Mouse (Mus musculus) kidney, adult 2 months (tissue): ENCODE results near the gene Aes. TPM values are rescaled to one million over a fixed set of nuclear protein-coding genes. Genes with fewer than 3 reads are reported as not detected.
A peak's percentile ranks its signal among the peaks of the same experiment; 100 is the strongest.

Source experiments
- DNase-seq: peaks from one replicate; pipeline ENCODE4 v3.0.0; 2021
- H3K27ac ChIP-seq: fragments of 200-500 bp; 2 replicates; pipeline ENCODE4 v1.5.1; 2012; ENCODE audit warnings: low read depth, low read length, control low read depth, inconsistent platforms; ENCODE audit not compliant: insufficient read depth
- H3K27me3 ChIP-seq: fragments of 200-500 bp; replicated peaks from 2 replicates; pipeline ENCODE4 v1.6.1; 2012; ENCODE audit warnings: mild to moderate bottlenecking, moderate library complexity, low read length, inconsistent platforms; ENCODE audit not compliant: control insufficient read depth, insufficient read depth
- H3K36me3 ChIP-seq: fragments of 200-500 bp; 2 replicates; pipeline ENCODE4 v1.6.1; 2012; ENCODE audit warnings: mild to moderate bottlenecking, moderate library complexity, low read length, inconsistent platforms; ENCODE audit not compliant: control insufficient read depth, insufficient read depth
- H3K4me1 ChIP-seq: fragments of 200-500 bp; 2 replicates; pipeline ENCODE4 v1.6.1; 2011; ENCODE audit warnings: low read length; ENCODE audit not compliant: control insufficient read depth, insufficient read depth
- H3K4me3 ChIP-seq: fragments of 200-500 bp; 2 replicates; pipeline ENCODE4 v1.5.1; 2011; ENCODE audit warnings: mild to moderate bottlenecking, low read depth, low read length, control low read depth; ENCODE audit not compliant: insufficient read depth
- CTCF ChIP-seq: fragments of 200-500 bp; conservative IDR thresholded peaks from 2 replicates; pipeline ENCODE4 v1.5.1; 2011; ENCODE audit warnings: low read depth, mild to moderate bottlenecking, control low read depth, low read length, moderate library complexity, mixed read lengths; ENCODE audit not compliant: insufficient read depth, insufficient read length
- POLR2A ChIP-seq: fragments of 200-500 bp; IDR thresholded peaks from one replicate; pipeline ENCODE4 v1.6.1; 2011; ENCODE audit warnings: low read depth, low read length, control low read depth
- WGBS: fragments of 180-500 bp; shearing (Covaris S2); methylation state at CpG from one replicate; pipeline ENCODE4 v1.1.7; 2018; 5-methylcytosine and 5-hydroxymethylcytosine counted together
- polyA plus RNA-seq: library from polyadenylated mRNA; depleted of rRNA; stranded (reverse); fragments of >200 nt; gene quantifications from 2 replicates; pipeline ENCODE4 v1.2.3, GENCODE M21; 2012; rRNA removed

Gene Aes
- 2,250 and 2,535 TPM in 2 replicates for polyA plus RNA-seq

DNA sequence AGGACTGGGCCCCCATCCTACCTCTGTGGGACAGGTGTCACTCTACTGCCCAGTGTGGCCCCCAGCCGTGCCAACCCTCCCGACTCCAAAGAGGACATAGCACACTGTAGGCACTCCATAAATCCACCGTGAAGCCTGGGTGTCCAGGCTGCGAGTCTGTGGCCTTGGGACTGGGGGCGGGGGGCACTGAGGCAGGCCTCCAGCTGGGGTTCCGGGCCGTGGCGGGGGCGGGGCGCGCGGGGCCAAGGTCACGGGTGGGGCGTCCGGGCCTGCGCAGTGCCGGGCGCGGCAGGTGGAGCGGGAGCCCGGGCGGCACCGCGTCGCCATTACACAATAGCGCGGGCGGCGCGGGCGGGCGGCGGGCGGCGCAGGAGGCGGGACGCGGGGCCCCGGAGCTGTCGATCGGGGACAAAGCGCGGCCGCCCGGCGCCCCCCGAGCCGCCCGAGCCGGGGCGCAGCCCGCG is at the start of gene Aes:
Aes (plus strand) TSS at position 326 of the 464 bp plus-strand sequence.
- H3K27me3 ChIP-seq = no peaks in the 10 kb centered on the region
- H3K36me3 ChIP-seq = no peaks in the 10 kb centered on the region
- H3K4me1 ChIP-seq = peaks cover 19% of the 10 kb centered on the region
- WGBS = 1% methylated on average over 44 of the region's 53 CpGs
- TF ChIP-seq POLR2A = no peak
- TF ChIP-seq CTCF = no peak
- peak; percentile 90 for DNase-seq
- H3K27ac ChIP-seq = peak within 1 kb of the TSS; percentile 100
- H3K4me3 ChIP-seq = peak within 1 kb of the TSS; percentile 100

DNA sequence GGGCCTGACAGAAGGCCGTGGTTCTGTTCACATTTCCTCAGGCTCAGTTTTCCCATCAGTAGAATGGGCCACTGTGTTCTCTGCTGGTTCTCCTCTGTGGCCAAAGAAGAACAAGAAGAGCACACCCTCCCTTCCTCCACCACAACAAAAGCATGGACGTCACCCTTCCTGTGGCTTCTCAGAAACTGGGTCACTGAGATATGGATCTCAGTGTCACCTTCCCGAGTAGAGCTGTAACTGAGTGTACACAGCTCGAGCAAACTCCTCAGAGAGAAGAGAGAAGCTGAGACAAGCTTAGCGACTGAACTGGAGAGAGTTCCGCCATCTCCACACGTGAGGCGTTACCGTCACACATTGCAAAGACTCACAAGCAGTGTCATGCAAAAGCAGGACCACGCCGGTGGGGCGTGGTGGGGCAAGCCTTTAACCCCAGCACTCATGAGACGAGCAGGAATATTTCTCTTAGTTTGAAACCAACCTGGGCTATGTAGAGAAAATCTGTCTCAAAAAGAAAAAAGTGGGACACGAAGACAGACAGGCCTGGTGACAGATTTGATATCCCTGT is 49.0 kb upstream of the Aes start:
- Histone ChIP-seq H3K27ac (no peak overlapping the region), H3K4me1 (no peaks in the 10 kb centered on the region), H3K27me3 (no peaks in the 10 kb centered on the region), H3K36me3 (no peaks in the 10 kb centered on the region), H3K4me3 (no peak overlapping the region)
- no peak for DNase-seq
- WGBS = 75% methylated on average over 14 of the region's 14 CpGs
- no peak for TF ChIP-seq CTCF
- no peak for TF ChIP-seq POLR2A

DNA sequence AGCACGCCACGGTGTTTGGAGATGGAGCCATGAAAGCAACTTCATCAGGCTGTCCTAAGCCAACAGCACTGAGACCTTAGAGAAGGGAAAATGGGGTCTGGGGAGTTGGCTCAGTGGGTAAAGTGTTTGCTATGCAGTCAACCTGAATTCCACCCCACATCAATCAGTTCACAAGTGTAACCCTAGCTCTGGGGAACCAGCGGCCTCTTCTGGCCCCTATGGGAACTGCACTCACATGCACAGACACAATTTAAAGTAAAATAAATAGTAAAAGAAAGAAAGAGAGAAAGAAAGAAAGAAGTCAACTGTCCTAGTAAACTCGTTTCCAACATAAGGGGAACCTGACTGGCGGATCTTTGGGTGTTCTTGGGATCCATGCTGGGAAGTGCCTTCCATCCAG is 45.5 kb upstream of the Aes start:
- TF ChIP-seq CTCF = no peak
- TF ChIP-seq POLR2A = no peak
- Histone ChIP-seq H3K27me3 (no peaks in the 10 kb centered on the region), H3K36me3 (no peaks in the 10 kb centered on the region), H3K4me3 (no peak overlapping the region), H3K27ac (no peak overlapping the region), H3K4me1 (no peaks in the 10 kb centered on the region)
- WGBS = 91% methylated on average over 5 of the region's 5 CpGs
- no peak for DNase-seq

DNA sequence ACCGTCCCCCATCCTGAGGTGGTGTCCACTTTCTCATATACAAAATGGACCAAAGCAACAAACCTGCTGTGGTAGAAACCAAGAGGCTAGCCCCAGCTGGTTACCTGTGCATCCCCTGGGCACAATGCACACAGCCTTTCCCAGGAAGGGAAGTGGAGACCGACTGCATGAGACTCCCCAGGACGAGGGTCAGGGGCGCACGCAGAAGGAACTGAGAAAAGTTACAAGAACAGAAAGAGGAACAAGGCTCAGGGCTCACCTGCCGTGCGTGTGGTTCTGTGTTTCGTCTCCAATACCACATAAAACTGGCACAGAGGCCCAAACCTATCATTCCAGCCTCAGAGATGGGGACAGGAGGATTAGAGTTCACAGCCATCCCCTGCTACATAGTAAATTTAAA is 42.1 kb upstream of the Aes start:
- Histone ChIP-seq H3K27me3 (no peaks in the 10 kb centered on the region), H3K27ac (no peak overlapping the region), H3K4me1 (no peaks in the 10 kb centered on the region), H3K36me3 (no peaks in the 10 kb centered on the region), H3K4me3 (no peak overlapping the region)
- TF ChIP-seq POLR2A (no peak), CTCF (no peak)
- no peak for DNase-seq
- WGBS = 77% methylated on average over 8 of the region's 8 CpGs

DNA sequence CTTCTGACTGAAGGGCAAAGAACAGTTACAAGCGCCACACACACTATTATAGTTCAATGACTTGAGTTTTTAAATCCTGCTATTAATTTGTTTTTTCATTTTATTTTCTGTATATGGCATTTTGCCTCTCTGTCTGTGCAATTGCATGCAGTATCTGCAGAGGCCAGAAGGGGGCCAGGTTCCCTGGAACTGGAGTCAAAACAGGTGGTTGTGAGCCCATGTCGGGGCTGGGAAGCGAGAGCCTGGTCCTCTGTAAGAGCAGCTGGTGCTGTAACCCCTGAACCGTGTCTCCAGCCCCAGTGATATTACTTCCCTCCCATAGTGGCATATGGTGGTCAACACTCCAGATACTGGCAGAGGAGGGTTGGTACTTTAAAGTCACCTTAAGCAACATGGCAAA is 40.7 kb upstream of the Aes start:
- DNase-seq = peak; percentile 77
- peak; percentile 79 for TF ChIP-seq CTCF
- TF ChIP-seq POLR2A = no peak
- 15% methylated on average over 4 of the region's 4 CpGs for WGBS

DNA sequence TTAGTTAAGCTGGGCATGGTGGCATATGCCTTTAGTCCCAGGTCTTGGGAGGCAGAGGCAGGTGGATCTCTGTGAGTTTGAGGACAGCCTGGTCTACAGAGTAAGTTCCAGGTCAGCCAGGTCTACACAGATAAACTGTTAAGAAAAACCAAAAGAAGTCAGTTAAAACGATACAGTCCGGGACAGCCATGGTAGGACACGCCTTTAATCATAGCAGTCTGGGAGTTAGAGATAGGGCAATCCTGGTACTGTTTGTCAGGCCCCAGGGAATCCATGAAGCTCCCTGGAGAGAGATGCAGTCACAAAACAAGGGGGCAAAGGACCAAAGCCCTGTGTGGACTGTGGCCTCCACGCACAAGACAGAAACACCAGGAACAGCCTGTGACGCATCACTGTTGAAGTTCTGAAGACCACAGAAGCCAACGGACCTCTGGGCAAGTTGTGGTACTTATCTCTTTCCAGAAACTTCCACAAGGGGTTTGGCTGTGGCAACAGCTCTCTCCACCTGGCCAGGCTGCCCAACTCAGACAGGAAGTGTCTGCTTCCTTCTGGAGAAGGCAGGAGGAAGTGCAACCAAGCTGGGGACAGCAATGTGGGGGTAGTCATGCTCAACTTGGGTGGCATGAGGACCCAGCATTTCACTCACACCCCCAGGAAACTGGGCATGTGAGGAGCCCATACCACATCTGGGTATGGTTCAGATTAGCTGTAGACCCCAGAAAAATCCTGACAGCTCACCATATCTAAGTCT is 39.9 kb upstream of the Aes start:
- H3K27ac ChIP-seq = no peak overlapping the region
- TF ChIP-seq CTCF (no peak), POLR2A (no peak)
- H3K4me3 ChIP-seq = no peak overlapping the region
- 68% methylated on average over 6 of the region's 6 CpGs for WGBS
- no peak for DNase-seq
- no peaks in the 10 kb centered on the region for H3K27me3 ChIP-seq
- no peaks in the 10 kb centered on the region for H3K4me1 ChIP-seq
- no peaks in the 10 kb centered on the region for H3K36me3 ChIP-seq

More for the DNA sequence above, 40.7 kb upstream of the Aes start:
- H3K4me1 ChIP-seq = no peaks in the 10 kb centered on the region
- H3K4me3 ChIP-seq = no peak overlapping the region
- no peaks in the 10 kb centered on the region for H3K36me3 ChIP-seq
- no peaks in the 10 kb centered on the region for H3K27me3 ChIP-seq
- no peak overlapping the region for H3K27ac ChIP-seq

DNA sequence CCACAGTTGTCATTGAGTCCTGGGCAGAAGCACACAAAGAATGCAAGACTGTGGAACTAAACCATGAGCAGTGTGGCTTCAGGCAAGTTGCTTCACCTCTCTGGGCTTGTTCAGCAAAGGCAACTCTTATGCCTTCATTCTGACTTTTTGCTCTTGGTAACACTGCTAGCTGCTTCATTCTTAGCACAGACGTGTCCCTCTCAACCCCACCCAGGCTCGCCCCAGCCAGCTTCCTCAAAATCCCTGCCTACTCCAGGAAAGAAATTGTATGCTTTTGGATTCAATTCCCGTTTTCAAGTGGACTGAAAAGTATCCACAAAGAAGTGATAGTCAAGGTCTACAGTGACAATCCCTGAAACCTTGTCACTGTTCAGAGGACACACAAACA is 39.3 kb upstream of the Aes start:
- H3K27ac ChIP-seq = no peak overlapping the region
- no peaks in the 10 kb centered on the region for H3K36me3 ChIP-seq
- 48% methylated on average over 3 of the region's 3 CpGs for WGBS

More for the DNA sequence above, 39.3 kb upstream of the Aes start:
- Histone ChIP-seq H3K4me3 (no peak overlapping the region), H3K4me1 (no peaks in the 10 kb centered on the region), H3K27me3 (no peaks in the 10 kb centered on the region)
- DNase-seq = no peak
- TF ChIP-seq CTCF (no peak), POLR2A (no peak)
